ENCODE assay signal across 10 mouse cellular contexts in the genomic region with DNA sequence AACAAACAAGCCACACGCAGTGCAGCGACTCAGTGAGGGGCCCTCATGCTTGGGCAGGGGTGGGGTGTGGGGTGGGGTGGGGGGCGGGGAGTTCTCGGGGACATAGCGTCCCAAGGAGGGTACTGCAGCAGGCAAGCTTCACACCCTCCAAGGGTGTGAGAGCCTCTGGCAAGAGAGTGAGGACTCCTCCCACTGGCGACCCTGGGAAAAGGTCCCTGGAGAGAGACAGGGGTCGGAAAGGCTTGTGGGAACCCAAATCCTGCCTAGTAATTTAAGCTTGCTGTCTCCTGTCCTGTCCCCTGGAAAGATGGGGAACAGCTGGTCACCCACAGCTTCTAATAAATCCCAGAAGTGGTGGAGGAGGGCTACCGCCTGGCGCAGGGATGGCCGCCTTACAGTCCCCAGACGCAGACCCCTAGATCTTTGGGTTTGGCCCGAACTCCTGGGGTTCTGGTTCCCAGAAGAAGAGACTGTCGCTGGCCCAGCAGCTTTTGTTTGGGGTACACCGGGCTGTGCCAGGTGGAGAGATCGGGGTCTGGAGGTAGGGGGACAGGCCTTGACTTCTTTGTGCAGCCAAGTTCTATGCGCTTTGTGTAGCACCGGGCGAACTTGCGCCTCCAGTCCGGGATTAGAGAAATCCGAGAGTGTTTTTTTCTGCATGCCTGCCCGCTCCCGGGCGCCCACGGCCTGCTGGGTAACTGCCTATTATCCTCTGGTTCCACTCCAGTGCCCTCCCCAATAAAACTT. TPM values are rescaled to one million over a fixed set of nuclear protein-coding genes. Genes with fewer than 3 reads are reported as not detected.
DNase-seq lines count a peak whose midpoint lies in the region; ATAC-seq lines count a peak whose summit lies in the region.
"Had no signal": no experiment of that assay in that cellular context is flagged by ENCODE, and none has a peak within 500 bp of the region (broad histone marks: within the 10 kb centered on the region; RNA-seq: fewer than 3 reads in every experiment).

No protein-coding gene starts in this region.

- no peaks in the 10 kb centered on the region for H3K9me3 ChIP-seq in midbrain, embryonic 16.5 days (replicated peaks; ENCODE audit: control insufficient read depth, low read length, poor library complexity, severe bottlenecking)

- peak; percentile 79 for DNase-seq in embryo, embryonic 11 days
- peak; percentile 51 for DNase-seq in forelimb bud, embryonic 11.5 days (ENCODE audit: low read depth, low spot score)
- peak; percentile 65 for DNase-seq in kidney, postnatal 10 days
- DNase-seq in urinary bladder, postnatal 4 days (ENCODE audit: low spot score in 2 of 2), result no peak
- DNase-seq in cerebellum, postnatal 25 days, result no peak
- DNase-seq in gastrocnemius, adult 18-20 months (ENCODE audit: low spot score), result no peak
- DNase-seq: gastrocnemius, postnatal 36 days had no signal

- H3K27ac ChIP-seq in midbrain, embryonic 16.5 days (ENCODE audit: low read length), result peak overlapping the region; percentile 40; the same call in 1 of the 2 replicates

- H3K9ac ChIP-seq in midbrain, embryonic 16.5 days (ENCODE audit: low read depth, low read length), result peak overlapping the region; percentile 5; the same call in 1 of the 2 replicates

- peak overlapping the region; percentile 40 for H3K4me2 ChIP-seq in midbrain, embryonic 16.5 days (ENCODE audit: low read length)

- WGBS in midbrain, embryonic 16.5 days, result 2% methylated on average over 25 of the region's 25 CpGs

- H3K27me3 ChIP-seq in midbrain, embryonic 16.5 days (ENCODE audit: control insufficient read depth, insufficient read depth, low read depth, low read length), result peaks cover 7% of the 10 kb centered on the region

- peaks cover 15% of the 10 kb centered on the region for H3K4me1 ChIP-seq in midbrain, embryonic 16.5 days (ENCODE audit: control insufficient read depth, insufficient read depth, low read length)

- H3K4me3 ChIP-seq in midbrain, embryonic 16.5 days (ENCODE audit: low read depth, low read length), result no peak overlapping the region
- H3K4me3 ChIP-seq: myocyte had no signal

- ATAC-seq in midbrain, embryonic 16.5 days, result peak; percentile 60; the same call in 1 of the 2 replicates
- no peak for ATAC-seq in inflammation-experienced regulatory T-cells, adult 6 months

- H3K36me3 ChIP-seq in midbrain, embryonic 16.5 days (ENCODE audit: control insufficient read depth, insufficient read depth, low read length), result no peaks in the 10 kb centered on the region

RNA-seq across cellular contexts. Expression of a gene that starts 56.1 kb away (rescaled TPM):
- 22.5 and 23.8 TPM in 2 replicates for polyA plus RNA-seq in midbrain, embryonic 16.5 days (2015; fragmentation: Nextera tagmentation; extraction: Ambion mirVana)
- not detected for polyA plus RNA-seq in inflammation-experienced regulatory T-cells, adult 6 months (2017; shearing (Covaris generic))
- total RNA-seq in gastrocnemius, adult 18-20 months (2021), result not detected
- total RNA-seq: gastrocnemius, postnatal 36 days had no signal
- polyA plus RNA-seq: myocyte had no signal

Comparison
In these comparisons a context has a peak if more than half of its experiments do, and no peak if none do; other contexts are left out.
1. DNase-seq: peak in embryo, embryonic 11 days (single experiment), forelimb bud, embryonic 11.5 days (single experiment) and kidney, postnatal 10 days (single experiment); none in urinary bladder, postnatal 4 days (0 of 2), cerebellum, postnatal 25 days (0 of 2) and gastrocnemius, adult 18-20 months (single experiment).
2. RNA of a gene that starts 56.1 kb away (polyA plus RNA-seq): 22.5 to 23.8 TPM in midbrain, embryonic 16.5 days; not detected in inflammation-experienced regulatory T-cells, adult 6 months; every median in the first group is over 10 times any median in the second.